Mouse (Mus musculus) midbrain, embryonic 16.5 days (tissue): ENCODE measurements around the gene Tbc1d5. TPM values are rescaled to one million over a fixed set of nuclear protein-coding genes. Genes with fewer than 3 reads are reported as not detected.
"Not testable (repeated sequence)": the region's sequence is repeated elsewhere in the genome, so short reads cannot be mapped to it uniquely, and the experiment has no call there.

ENCODE experiments used
- ATAC-seq: fragments of 200-750 bp; cut with Nextera tagmentation; 2 replicates; pipeline ENCODE4 v1.8.0; 2017; ENCODE audit warnings: moderate TSS enrichment
- H3K27ac ChIP-seq: fragments of 300-500 bp; sonication (generic); 2 replicates; pipeline ENCODE4 v1.5.1; 2014; ENCODE audit warnings: mild to moderate bottlenecking, low read length, mixed read lengths
- H3K27me3 ChIP-seq: fragments of 300-500 bp; sonication (generic); 2 replicates; pipeline ENCODE4 v1.6.1; 2014; ENCODE audit warnings: low read depth, low read length, mixed read lengths; ENCODE audit not compliant: control insufficient read depth, insufficient read depth
- H3K36me3 ChIP-seq: fragments of 300-500 bp; sonication (generic); 2 replicates; pipeline ENCODE4 v1.6.1; 2014; ENCODE audit warnings: mild to moderate bottlenecking, low read length, moderate library complexity, mixed read lengths; ENCODE audit not compliant: control insufficient read depth, insufficient read depth
- H3K4me1 ChIP-seq: fragments of 300-500 bp; sonication (generic); 2 replicates; pipeline ENCODE4 v1.6.1; 2014; ENCODE audit warnings: mild to moderate bottlenecking, low read length, mixed read lengths; ENCODE audit not compliant: control insufficient read depth, insufficient read depth
- H3K4me2 ChIP-seq: fragments of 300-500 bp; sonication (generic); 2 replicates; pipeline ENCODE4 v1.6.1; 2014; ENCODE audit warnings: mild to moderate bottlenecking, low read length, mixed read lengths
- H3K4me3 ChIP-seq: fragments of 300-500 bp; sonication (generic); 2 replicates; pipeline ENCODE4 v1.5.1; 2014; ENCODE audit warnings: low read depth, mild to moderate bottlenecking, low read length, moderate library complexity, mixed read lengths
- H3K9ac ChIP-seq: fragments of 300-500 bp; sonication (generic); 2 replicates; pipeline ENCODE4 v1.6.1; 2014; ENCODE audit warnings: low read depth, low read length, mixed read lengths
- H3K9me3 ChIP-seq: fragments of 300-500 bp; sonication (generic); replicated peaks from 2 replicates; pipeline ENCODE4 v1.6.1; 2014; ENCODE audit warnings: mild to moderate bottlenecking, low read length, mixed read lengths; ENCODE audit not compliant: control insufficient read depth, poor library complexity, severe bottlenecking
- WGBS: fragments of 180-500 bp; shearing (Covaris S2); extraction: QIAGEN DNeasy Blood & Tissue Kit; methylation state at CpG from one replicate; pipeline ENCODE4 v1.1.7; 2014; 5-methylcytosine and 5-hydroxymethylcytosine counted together
- polyA plus RNA-seq: library from polyadenylated mRNA; unstranded; fragments of >200 nt; fragmentation: Nextera tagmentation; extraction: Ambion mirVana; gene quantifications from 2 replicates; pipeline ENCODE4 v1.2.1, GENCODE M21; 2015

Gene Tbc1d5
- polyA plus RNA-seq, 1 experiment from 2014 or later, result 9.1 TPM

DNA sequence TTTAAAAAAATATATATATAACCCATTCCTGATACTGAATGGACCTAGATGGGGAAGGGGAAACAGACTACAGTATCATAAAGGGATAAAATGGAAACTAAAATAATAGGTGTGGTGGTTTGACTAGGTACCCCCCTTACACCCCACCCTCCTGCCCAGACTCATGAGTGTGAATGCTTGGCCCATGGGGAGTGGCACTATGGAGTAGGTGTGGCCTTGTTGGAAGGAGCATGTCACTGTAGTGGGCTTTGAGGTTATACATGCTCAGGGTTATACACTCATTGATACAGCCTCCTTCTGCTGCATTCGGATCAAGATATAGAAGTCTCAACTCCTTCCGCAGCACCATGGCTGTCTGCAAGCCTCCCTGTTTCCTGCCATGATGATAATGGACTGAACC is 450.1 kb downstream of the Tbc1d5 start:
- Histone ChIP-seq H3K9me3 (no peaks in the 10 kb centered on the region), H3K27me3 (no peaks in the 10 kb centered on the region), H3K4me1 (no peaks in the 10 kb centered on the region), H3K9ac (no peak overlapping the region), H3K4me3 (no peak overlapping the region), H3K27ac (no peak overlapping the region), H3K4me2 (no peak overlapping the region), H3K36me3 (no peaks in the 10 kb centered on the region)
- 96% methylated on average over 2 of the region's 2 CpGs for WGBS
- ATAC-seq, result no peak

DNA sequence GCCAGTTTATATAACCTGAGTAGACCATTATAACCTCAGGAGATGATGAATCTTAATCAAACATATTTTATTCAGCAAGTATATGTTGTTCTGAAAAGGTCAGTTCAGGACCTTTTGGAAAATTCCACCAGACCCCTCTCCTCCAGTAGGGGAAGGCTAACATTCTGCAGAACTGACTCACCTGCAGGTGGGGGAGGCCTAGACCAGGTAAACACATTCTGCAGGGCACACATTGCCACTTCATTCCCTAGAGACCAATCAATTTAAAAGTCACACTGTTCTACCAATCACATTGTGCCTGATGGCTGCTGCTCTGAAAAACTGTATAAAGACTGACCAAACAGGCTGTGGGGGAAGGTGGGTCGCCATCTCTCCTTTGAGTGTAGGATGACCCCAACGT is 452.9 kb downstream of the Tbc1d5 start:
- H3K4me1 ChIP-seq, result no peaks in the 10 kb centered on the region
- H3K27me3 ChIP-seq, result no peaks in the 10 kb centered on the region
- no peak for ATAC-seq

DNA sequence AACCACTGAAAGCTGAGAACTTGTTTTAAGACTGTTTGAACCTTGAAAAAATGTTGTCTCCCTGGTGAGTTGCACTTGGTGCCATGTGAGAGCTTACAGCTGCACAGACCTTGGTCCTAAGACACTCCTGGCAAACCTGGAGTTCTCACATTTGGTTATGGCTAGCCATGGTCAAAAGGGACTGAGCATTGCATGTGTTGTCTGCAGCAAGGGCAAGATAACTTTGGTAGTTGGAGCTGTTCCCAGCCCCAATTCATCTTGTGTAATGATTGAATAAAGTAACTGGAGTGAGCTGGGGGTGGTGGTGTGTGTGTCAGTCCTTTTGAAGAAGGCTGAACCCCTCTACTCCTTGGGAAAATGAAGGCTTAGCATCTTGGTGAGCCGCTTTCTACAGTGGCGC is 454.8 kb downstream of the Tbc1d5 start:
- H3K9ac ChIP-seq, result no peak overlapping the region
- H3K9me3 ChIP-seq, result no peaks in the 10 kb centered on the region
- H3K27me3 ChIP-seq, result no peaks in the 10 kb centered on the region
- 51% methylated on average over 2 of the region's 2 CpGs for WGBS
- H3K36me3 ChIP-seq, result no peaks in the 10 kb centered on the region
- no peak overlapping the region for H3K27ac ChIP-seq
- H3K4me2 ChIP-seq, result no peak overlapping the region
- ATAC-seq, result no peak
- no peak overlapping the region for H3K4me3 ChIP-seq
- no peaks in the 10 kb centered on the region for H3K4me1 ChIP-seq

More for the DNA sequence above, 452.9 kb downstream of the Tbc1d5 start:
- Histone ChIP-seq H3K4me3 (no peak overlapping the region), H3K9ac (no peak overlapping the region), H3K9me3 (no peaks in the 10 kb centered on the region), H3K27ac (no peak overlapping the region), H3K36me3 (no peaks in the 10 kb centered on the region), H3K4me2 (no peak overlapping the region)
- WGBS, result 91% methylated on average over 2 of the region's 2 CpGs

DNA sequence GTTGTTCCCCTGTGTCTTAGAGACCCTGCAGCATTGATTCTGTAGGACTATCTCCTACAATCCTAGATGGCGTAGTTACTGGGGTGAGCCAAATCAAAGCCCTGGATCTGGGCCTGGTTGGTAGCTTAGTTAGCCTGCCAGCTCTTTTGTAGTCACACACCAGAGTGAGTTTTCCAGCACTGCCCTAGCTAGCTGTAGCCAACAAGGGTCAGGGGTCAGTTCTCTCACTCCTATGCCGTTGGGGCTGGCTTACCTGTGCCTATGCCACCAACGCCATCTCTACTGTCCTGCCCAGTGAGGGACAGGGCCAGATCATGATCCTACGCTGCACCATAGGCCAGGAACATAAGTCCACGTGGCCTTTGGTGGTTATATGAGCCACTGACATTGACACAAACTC is 461.6 kb downstream of the Tbc1d5 start:
- Histone ChIP-seq H3K9me3 (peaks cover 7% of the 10 kb centered on the region; the same call in 1 of the 2 replicates), H3K9ac (no peak overlapping the region), H3K4me1 (no peaks in the 10 kb centered on the region), H3K4me2 (no peak overlapping the region), H3K36me3 (no peaks in the 10 kb centered on the region), H3K27ac (no peak overlapping the region), H3K4me3 (no peak overlapping the region), H3K27me3 (no peaks in the 10 kb centered on the region)
- WGBS, result 78% methylated on average over 5 of the region's 5 CpGs
- ATAC-seq, result no peak

DNA sequence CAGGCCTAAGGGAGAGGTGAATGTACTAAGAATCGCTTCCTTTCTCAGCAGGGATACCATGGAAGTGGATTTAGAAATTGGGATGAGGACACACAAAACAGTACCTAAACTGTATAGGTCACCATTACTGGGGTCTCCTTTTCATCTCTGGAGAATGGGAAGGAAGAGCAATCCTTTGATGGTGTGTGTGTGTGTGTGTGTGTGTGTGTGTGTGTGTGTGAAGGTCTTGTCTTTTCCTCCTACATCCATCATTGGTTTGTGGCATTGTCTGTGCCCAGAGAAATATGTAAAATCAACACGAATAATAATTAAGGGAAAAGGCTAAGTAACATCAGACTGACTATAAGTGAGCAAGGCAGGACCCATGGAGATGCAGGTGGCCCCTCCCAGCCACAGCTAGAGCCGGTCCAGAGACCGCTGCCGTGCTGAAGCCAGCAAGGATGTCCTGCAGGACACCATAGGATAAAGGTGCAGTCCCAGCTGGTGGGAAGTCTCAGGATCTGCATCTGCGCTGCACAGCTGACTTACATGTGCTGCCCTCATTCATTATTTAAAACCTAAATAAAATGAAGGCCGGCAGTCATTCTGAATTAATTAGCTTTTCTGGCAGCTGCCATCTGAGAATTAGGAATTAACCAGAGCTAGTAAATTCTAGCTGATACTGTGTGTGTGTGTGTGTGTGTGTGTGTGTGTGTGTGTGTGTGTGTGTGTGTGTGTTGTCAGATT is 468.5 kb downstream of the Tbc1d5 start:
- Histone ChIP-seq H3K27ac (no peak overlapping the region), H3K36me3 (no peaks in the 10 kb centered on the region), H3K27me3 (no peaks in the 10 kb centered on the region), H3K4me1 (no peaks in the 10 kb centered on the region), H3K9me3 (peaks cover 7% of the 10 kb centered on the region; the same call in 1 of the 2 replicates), H3K4me3 (no peak overlapping the region), H3K9ac (no peak overlapping the region), H3K4me2 (no peak overlapping the region)
- WGBS, result 31% methylated on average over 7 of the region's 7 CpGs
- peak; percentile 79 for ATAC-seq

DNA sequence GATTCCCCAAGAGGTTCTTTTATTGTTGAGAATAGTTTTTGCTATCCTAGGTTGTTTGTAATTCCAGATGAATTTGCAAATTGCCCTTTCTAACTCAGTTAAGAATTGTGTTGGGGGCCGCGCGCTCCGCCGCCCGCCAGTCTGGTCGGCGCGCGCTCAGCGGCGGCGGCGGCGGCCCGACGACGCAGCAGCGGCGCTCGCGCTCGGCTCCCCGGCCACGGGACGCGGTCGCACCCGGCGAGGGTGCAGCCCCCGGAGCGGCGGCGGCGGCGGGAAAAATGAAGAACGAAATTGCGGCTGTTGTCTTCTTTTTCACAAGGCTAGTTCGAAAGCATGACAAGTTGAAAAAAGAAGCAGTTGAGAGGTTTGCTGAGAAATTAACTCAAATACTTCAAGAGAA is 480.7 kb downstream of the Tbc1d5 start:
- H3K36me3 ChIP-seq, H3K27me3 ChIP-seq, H3K9me3 ChIP-seq, H3K9ac ChIP-seq, H3K4me1 ChIP-seq, H3K27ac ChIP-seq: not testable (repeated sequence)
- H3K4me3 ChIP-seq, result peak overlapping the region; percentile 29
- under 1% methylated on average over 39 of the region's 39 CpGs for WGBS
- peak overlapping the region; percentile 52 for H3K4me2 ChIP-seq
- ATAC-seq, result 0 out of 2 replicates have a peak, but pooled peaks have one; percentile 54

DNA sequence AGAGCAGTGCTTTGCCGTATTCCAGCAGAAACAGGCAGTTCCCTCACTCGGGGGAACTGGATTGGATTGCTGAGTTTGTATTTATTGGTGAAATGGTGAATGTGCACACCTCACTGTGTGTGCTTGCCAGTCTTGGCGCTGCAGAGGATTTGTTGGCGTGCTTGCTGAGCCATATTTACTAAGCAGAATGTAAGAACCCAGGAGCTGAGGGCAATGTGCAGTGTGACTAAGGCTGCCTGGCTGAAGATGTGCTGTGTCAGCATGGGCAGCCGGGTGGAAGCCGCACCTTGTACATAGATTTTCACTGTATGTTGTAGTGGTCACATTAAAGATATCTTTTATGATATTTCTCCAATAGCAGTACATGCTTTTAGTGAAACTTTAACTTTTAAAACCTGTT is 491.0 kb downstream of the Tbc1d5 start:
- Histone ChIP-seq H3K4me3 (no peak overlapping the region), H3K4me2 (no peak overlapping the region), H3K4me1 (no peaks in the 10 kb centered on the region), H3K27me3 (no peaks in the 10 kb centered on the region), H3K36me3 (0 out of 2 replicates have a peak, but pooled peaks cover 2% of the 10 kb centered on the region), H3K9me3 (no peaks in the 10 kb centered on the region), H3K27ac (no peak overlapping the region), H3K9ac (no peak overlapping the region)
- no peak for ATAC-seq
- WGBS, result 85% methylated on average over 6 of the region's 6 CpGs

DNA sequence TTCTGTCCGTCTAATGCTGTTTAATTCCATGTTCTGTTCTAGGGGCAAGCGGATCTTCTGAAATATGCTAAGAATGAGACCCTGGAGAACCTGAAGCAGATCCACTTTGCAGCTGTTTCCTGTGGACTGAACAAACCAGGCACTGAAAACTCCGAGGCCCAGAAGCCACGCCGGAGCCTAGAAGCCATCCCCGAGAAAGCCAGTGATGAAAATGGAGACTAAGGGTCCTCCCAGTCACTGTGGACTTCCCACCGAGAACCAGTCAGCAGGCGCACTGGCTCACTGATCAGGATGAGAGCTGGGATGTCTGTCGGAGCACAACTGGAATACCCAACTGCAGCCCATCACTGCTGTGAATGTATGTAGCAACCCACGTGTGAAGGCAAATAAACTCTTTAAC is 491.5 kb downstream of the Tbc1d5 start:
- Histone ChIP-seq H3K9ac (no peak overlapping the region), H3K4me1 (no peaks in the 10 kb centered on the region), H3K27me3 (no peaks in the 10 kb centered on the region), H3K9me3 (no peaks in the 10 kb centered on the region), H3K4me2 (no peak overlapping the region), H3K4me3 (no peak overlapping the region), H3K36me3 (0 out of 2 replicates have a peak, but pooled peaks cover 2% of the 10 kb centered on the region), H3K27ac (no peak overlapping the region)
- 78% methylated on average over 10 of the region's 10 CpGs for WGBS
- no peak for ATAC-seq

DNA sequence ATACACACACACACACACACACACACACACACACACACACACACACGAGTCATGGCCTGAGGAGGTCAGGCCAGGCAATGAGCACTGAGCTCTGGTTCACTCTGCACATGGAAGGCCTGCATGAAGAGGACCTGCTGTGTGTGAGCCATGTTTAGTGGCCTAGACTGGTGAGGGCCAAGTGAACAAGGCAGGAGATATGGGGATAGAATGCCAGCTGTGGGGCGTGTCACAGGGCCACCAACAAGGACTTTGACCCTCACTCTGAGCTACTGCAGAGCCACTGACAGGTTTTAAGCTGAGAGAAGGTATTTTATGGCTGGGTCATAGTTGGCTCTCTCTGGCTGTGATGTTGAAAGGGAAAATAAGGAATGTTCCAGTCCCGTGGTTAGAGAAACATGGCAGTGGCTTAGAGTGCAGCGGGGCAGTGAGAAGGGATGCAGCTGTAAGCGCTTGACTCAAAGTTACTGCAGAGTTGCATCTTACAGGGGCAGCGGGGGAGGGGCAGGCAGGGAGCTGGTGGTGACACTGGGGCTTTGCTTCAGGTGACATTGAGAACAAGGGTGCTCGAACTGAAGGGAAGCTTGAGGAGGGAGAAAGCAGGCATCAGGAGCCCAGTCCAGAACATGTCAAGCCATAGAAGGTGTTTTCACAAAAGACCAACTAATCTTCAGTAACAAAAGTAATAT is 494.0 kb downstream of the Tbc1d5 start:
- no peak overlapping the region for H3K4me2 ChIP-seq
- no peaks in the 10 kb centered on the region for H3K9me3 ChIP-seq
- no peak overlapping the region for H3K4me3 ChIP-seq
- H3K9ac ChIP-seq, result no peak overlapping the region
- H3K27ac ChIP-seq, result no peak overlapping the region
- H3K36me3 ChIP-seq, result 0 out of 2 replicates have a peak, but pooled peaks cover 2% of the 10 kb centered on the region
- 71% methylated on average over 7 of the region's 7 CpGs for WGBS
- no peaks in the 10 kb centered on the region for H3K4me1 ChIP-seq
- no peak for ATAC-seq
- H3K27me3 ChIP-seq, result no peaks in the 10 kb centered on the region
